Mouse (Mus musculus): Measurements from ENCODE around the gene Dctn5. TPM values are rescaled to one million over a fixed set of nuclear protein-coding genes. Genes with fewer than 3 reads are reported as not detected.

Dctn5 gene
- total RNA-seq, 4 experiments from 2014 or later: 16.2 to 18.3 (median 17.6) TPM

DNA sequence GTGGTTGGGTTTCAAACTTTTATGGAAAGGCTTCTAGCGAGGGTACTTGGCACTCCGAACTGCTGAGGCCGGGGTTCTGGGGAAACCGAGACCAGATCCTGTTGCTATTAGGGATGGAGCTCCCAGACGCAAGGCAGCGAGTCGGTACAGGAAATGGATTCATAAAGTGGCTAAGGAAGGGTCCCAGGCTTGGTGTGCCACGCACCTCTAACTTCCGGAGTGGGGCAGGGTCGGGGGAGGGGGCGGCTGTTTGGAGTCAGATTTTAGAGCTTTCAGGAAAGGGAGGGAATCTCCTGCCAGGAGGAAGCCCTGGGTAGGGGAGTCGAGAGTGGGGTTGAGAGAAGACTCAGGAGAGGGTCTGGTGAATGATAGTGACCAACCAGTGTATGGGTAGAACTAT is 27.2 kb downstream of the Dctn5 start:
- no peak for DNase-seq (ENCODE audit: low spot score in 2 of 2)

DNA sequence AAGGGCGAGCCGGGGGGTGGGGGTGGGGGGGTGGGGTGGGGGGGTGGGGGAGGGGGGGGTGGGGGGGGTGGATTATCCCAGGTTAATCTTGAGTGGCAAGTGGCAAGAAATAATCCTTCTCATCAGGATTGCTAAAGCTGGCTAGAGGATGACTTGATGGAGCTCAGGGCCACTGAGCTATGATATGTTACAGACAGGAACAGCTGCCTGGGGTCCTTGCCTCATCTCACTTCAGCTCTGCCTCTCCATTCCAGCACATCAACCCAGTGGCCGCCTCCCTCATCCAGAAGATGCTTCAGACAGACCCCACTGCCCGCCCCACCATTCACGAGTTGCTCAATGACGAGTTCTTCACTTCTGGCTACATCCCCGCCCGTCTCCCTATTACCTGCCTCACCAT is 30.9 kb downstream of the Dctn5 start:
- DNase-seq (ENCODE audit: low spot score in 2 of 2): no peak

DNA sequence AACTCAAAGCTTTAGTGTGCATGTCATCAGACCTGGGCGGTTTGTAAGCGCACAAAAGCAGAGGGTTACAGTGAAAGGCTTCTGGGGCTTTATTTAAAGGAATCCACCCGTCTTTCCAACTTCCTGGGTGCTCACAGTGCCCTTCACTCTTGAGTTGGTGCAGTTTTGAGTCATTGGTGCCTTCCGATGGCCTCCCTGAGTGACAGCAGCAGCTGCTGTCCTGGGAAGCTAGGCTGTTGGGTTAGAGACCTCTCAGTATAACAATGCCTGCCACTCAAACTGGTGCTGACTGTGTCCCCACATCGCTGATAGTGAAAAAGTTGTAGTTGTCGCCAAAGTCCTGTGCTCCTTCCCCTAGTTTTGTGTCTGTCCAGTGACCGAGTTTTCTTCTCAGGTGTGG is 34.4 kb downstream of the Dctn5 start:
- DNase-seq (ENCODE audit: low spot score in 2 of 2): no peak

DNA sequence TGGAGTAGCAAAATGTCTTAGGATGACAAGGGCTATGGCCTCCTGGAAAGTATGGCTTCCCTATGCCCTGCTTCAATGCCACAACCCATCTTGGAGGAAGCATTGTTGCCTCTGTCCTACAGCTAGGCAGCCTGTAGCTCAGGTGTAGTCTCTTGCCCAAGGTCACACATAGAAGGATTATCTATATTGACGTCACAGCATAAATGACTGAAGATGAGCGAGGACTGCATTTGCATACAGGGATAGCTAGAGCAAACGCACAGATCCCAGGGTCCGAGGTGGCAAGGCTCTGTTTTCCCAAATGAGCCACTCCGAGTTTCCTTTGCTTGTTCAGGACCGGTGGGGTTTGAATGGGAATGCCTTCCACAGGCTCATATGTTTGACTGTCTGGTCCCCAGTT is 37.9 kb downstream of the Dctn5 start:
- DNase-seq (ENCODE audit: low spot score in 2 of 2): no peak

DNA sequence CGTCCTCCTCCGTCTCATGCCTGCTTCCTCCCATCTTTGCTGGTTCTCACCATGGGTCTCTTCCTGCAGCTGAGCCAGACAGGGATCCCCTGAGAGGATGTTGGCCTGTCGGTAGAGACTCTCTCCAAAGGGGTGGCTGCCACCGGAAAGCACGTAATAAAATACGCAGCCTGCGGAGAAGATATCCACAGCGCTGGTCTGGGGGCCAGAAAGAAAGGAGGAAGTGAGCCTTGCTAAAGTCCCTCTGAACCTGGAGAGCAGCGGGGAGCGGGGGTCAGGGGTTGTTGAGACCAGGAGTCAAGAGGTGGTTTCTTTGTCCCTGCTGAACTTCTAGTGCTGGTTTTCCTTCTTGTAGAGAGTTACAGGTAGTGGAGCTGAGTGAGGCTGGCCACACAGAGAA is 38.8 kb downstream of the Dctn5 start:
- DNase-seq (ENCODE audit: low spot score in 2 of 2): no peak

DNA sequence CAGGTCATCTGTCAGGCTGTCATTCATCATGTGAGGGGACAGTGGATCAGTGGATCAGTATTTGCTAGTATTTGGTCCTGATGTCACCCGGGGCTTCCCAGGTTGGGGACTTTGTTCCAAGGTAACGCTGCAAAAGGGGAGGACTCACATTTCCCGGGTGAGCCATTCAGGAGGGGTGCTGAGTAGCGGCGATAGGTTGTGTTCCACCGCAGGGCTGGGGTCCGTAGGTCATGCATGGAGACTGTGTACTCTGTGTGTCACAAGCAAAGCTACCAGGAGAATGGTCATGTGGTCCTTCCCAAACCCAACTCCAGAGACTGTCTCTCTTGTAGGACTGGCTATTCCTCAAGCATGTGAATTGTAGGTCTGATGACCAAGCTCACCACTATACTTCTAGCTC is 47.9 kb downstream of the Dctn5 start:
- DNase-seq (ENCODE audit: low spot score in 2 of 2): no peak

DNA sequence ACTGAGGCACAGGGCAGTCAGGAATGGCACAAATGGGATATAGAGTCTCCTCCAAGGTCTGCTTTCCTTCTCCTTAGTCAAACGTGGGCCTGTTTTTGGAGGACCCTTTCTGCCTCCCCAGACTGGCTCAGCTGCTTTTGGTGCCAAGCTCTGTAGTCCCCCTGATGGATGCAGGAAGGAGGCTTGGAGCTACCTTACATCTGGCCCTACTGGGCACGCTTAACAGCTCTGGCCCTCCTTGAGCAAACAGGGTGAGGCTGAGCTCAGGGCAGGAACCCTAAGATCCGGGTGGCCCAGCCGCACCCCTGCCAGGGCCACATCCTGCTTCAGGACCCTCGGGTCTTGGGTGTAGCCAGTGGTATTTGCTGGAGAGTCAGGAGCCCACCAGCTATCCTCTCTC is 51.7 kb downstream of the Dctn5 start:
- no peak for DNase-seq (ENCODE audit: low spot score in 2 of 2)

DNA sequence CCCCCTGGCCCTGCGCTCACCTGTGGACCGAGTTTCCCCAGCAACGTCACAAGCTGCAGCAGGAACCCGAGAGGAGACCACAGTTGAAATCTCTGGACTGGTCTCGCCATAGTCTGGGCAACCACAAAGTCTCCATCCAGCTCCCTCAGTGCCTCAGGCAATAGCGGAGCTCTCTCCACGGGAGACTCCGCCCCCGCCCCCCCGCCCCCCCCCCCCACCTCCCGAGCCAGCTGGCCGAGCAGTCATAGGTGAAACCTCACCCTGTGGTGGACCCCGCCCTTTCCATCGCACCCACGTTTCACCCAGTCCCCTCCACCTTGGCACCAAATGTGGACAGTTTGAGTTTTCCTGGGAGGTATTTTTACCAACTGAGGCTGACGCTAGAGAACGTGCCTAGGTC is 53.2 kb downstream of the Dctn5 start, which contains the start of gene Ern2:
Gene Ern2, minus strand, starts transcription at position 165 of the 400 bp plus-strand sequence.
- DNase-seq (ENCODE audit: low spot score in 2 of 2): no peak

DNA sequence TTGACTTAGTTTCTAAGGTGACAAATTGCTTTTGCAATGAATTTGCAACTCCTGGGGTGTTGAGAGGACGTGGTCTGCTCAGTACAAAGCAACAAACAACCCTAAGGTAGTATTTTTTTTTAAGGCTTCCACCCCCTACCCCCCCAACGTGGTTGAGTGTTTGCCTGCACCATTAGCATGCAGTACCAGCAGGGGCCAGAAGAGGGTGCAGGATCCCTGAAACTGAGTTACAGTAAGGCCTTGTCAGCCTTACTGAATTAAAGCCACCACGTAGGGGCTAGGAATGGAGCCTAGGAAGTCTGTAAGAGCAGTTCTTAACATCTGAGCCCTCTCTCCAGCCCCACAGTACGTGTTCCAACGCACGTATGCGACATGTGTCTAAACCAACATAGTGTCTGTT is 56.6 kb downstream of the Dctn5 start:
- DNase-seq (ENCODE audit: low spot score in 2 of 2): no peak

DNA sequence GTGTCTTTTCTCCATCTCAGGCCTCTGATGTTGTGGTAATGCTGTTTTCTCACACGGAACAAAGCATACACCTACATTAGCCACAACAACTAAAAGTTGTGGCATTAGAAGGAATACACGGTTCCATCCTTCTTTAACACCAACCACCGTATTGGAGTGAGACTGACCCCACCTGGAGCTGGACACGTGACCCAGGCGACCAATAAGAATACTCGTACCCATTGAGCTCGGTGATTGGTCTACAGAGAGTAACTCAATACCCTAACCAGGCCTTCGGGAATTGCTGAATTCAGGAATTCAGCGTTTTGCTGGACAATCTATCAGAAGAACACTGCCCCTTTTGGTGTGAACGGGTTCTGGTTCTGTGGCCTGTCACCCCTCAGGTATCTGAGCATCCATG is 58.3 kb downstream of the Dctn5 start:
- DNase-seq (ENCODE audit: low spot score in 2 of 2): no peak

DNA sequence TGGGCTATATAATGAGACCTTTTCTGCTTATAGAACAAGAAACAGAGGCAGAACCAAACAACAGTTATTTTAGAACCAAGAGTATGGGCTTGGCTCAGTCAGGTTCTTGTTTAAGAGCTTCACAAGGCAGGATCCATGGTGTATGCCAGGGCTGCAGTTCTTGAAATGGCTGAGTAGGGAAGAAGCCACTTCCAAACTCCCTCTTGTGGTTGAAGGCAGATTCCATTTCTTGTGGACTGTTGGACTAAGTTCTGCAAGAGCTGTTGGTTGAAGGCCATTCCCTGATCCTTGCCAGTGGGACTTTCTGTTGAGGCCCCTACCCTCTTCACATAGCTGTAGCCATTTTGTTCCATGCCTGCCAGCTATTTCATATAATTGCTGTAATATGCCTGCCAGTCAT is 61.1 kb downstream of the Dctn5 start:
- no peak for DNase-seq (ENCODE audit: low spot score in 2 of 2)

DNA sequence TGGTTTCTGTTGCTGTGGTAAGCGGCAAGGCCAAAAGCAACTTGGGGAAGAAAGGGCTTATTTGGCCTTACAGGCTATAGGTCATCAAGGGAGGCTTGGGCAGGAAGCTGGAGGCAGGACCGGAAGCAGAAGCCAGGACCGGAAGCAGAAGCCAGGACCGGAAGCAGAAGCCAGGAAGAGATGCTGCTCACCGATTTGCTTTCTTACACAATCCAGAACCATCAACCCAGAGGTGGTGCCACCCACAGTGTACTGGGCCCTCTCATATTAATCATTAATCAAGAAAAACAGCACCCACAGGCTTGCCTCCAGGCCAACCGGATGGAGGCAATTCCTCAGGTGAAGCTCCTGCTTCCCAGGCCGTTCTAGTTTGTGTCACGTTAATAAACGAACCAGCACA is 63.9 kb downstream of the Dctn5 start:
- no peak for DNase-seq (ENCODE audit: low spot score in 2 of 2)

DNA sequence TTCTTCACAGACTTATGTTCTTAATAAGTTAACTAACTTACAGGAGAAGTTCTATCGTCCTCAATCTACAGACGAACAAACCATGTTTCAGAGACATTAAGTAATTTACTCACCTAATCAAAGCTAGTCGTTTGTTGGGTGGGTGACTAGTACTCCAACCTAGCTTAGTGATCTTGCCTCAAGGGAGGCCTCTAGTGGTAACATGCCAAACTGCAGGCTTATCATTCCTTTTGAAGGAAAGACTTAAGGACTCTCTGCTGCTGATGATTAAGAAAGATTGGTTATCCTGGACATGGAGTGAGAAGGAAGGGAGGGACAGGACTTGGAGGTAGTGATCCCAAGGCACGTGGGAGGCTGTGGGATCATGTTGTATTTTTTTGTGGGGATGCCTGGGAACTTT is 64.5 kb downstream of the Dctn5 start:
- DNase-seq (ENCODE audit: low spot score in 2 of 2): no peak

Other genes with a start within 250 kb of the Dctn5 start
- 10 to 100 TPM; 11.1 to 11.9 (median 11.6) TPM for gene Cog7, start 151.3 kb upstream of the Dctn5 start, total RNA-seq (2022)
- gene Gga2, start 111.8 kb upstream of the Dctn5 start, total RNA-seq (2022): 10 to 100 TPM; 13.3 to 17.0 (median 15.2) TPM
- 10 to 100 TPM; 18.3 to 22.9 (median 21.0) TPM for gene Ubfd1, start 65.9 kb upstream of the Dctn5 start, total RNA-seq (2022)
- gene Ears2, start 65.8 kb upstream of the Dctn5 start, total RNA-seq (2022): 1 to 10 TPM; 6.4 to 9.3 (median 8.0) TPM
- 100 to 1,000 TPM; 535 to 610 (median 563) TPM for gene Ndufab1, start 31.2 kb upstream of the Dctn5 start, total RNA-seq (2022)
- gene Palb2, start 56 bp upstream of the Dctn5 start, total RNA-seq (2022): 1 to 10 TPM in 1 of 4 experiments, under 1 TPM in 3; 0.24 to 1.2 (median 0.42) TPM
- gene Plk1, start 26.4 kb downstream of the Dctn5 start, total RNA-seq (2022): under 1 TPM in 1 of 4 experiments, not detected in 3; 0.13 TPM
- gene Ern2, start 53.2 kb downstream of the Dctn5 start, total RNA-seq (2022): not detected
- gene Chp2, start 86.5 kb downstream of the Dctn5 start, total RNA-seq (2022): 1 to 10 TPM; 2.5 to 4.3 (median 3.4) TPM
- 1 to 10 TPM in 1 of 4 experiments, under 1 TPM in 3; 0.15 to 1.2 (median 0.73) TPM for gene Prkcb, start 155.7 kb downstream of the Dctn5 start, total RNA-seq (2022)

Measured in gastrocnemius, adult 8-10 months (tissue).